Mouse (Mus musculus): ENCODE results near the gene Gak. TPM values are rescaled to one million over a fixed set of nuclear protein-coding genes. Genes with fewer than 3 reads are reported as not detected.
A peak's percentile ranks its signal among the peaks of the same experiment; 100 is the strongest.

Gene Gak
- polyA plus RNA-seq (2015; fragmentation: Nextera tagmentation; extraction: Ambion mirVana) = 46.5 and 49.0 TPM in 2 replicates

DNA sequence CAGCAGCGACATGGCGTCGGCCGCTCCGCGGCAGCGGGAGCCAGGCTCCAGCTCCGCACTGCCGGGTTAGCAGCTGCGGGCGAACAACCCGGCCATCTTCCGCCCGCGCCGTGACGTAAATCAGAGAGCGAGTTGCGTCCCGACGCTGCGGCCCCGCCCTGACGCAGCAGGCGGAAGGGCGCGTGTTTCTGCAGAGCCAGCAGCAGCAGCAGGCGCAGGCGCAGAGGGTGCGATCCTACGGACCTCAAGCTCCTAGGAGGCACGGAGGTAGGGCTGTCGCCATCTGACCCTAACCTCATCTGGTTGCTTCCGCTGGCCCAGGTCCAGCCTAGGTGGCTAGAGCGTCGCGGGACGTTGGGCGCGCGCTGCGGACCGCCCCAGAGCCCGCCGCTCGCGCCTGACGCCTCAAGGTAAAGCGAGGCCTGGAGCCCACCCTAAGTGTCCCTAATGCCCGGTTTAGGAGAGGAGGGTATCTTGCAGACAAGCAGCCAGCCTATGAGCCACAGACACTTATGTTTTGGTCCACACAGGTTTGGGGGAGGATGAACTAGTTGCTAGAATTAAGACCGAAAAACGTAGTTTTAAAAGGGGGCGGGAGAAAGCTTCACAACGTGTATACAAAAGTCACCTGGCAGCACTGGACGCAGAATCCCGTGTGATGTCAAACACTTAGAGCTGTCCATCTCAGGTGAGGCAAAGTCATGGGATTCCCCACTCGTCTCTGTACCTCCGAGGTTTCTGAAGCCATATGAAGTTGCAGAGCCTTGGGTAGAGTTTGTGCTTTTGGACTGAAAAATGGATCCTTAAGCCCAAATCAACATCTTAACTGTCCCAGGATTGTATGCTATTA lies at the start of gene Gak, which contains the start of gene Tmem175:
Gak (minus strand) TSS at position 122 of the 850 bp plus-strand sequence.
Tmem175 (plus strand) TSS at position 137 of the 850 bp plus-strand sequence.
- Histone ChIP-seq H3K9me3 (no peaks in the 10 kb centered on the region), H3K27ac (peak within 1 kb of the TSS; percentile 89), H3K27me3 (no peaks in the 10 kb centered on the region), H3K36me3 (no peaks in the 10 kb centered on the region), H3K4me3 (peak within 1 kb of the TSS; percentile 90), H3K9ac (peak within 1 kb of the TSS; percentile 95), H3K4me1 (peaks cover 23% of the 10 kb centered on the region), H3K4me2 (peak within 1 kb of the TSS; percentile 86)
- ATAC-seq (ENCODE audit: borderline replicate concordance, extremely low read depth, low FRiP score, low TSS enrichment) = peak; percentile 98
- under 1% methylated on average over 58 of the region's 58 CpGs for WGBS

DNA sequence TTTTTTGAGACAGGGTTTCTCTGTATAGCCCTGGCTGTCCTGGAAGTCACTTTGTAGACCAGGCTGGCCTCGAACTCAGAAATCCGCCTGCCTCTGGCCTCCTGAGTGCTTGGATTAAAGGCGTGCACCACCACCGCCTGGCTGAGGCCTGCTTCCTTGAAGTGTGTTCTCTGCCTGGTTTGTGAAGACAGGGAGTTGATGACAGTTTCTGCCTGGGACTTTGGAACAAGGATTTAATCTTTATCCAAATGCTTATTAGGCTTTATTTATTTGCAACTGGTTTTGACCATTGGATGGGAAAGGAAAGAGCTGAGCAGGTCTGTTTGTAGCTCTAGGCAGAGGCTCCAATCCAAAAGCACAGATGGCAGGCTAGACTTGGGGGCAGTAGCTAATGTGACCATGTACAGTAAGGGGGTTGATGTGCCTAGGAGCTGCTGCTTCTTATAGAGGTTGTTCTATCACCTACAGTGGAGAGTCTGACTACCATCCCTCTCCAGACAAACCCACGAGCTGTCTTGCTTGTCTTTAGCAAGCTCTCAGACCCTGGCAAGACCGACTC lies 48.8 kb upstream of the Gak start:
- Histone ChIP-seq H3K4me1 (peaks cover 15% of the 10 kb centered on the region), H3K4me3 (no peak overlapping the region), H3K9ac (no peak overlapping the region), H3K27ac (no peak overlapping the region), H3K36me3 (no peaks in the 10 kb centered on the region), H3K9me3 (no peaks in the 10 kb centered on the region), H3K4me2 (no peak overlapping the region), H3K27me3 (no peaks in the 10 kb centered on the region)
- no peak for ATAC-seq (ENCODE audit: borderline replicate concordance, extremely low read depth, low FRiP score, low TSS enrichment)
- 82% methylated on average over 6 of the region's 6 CpGs for WGBS

DNA sequence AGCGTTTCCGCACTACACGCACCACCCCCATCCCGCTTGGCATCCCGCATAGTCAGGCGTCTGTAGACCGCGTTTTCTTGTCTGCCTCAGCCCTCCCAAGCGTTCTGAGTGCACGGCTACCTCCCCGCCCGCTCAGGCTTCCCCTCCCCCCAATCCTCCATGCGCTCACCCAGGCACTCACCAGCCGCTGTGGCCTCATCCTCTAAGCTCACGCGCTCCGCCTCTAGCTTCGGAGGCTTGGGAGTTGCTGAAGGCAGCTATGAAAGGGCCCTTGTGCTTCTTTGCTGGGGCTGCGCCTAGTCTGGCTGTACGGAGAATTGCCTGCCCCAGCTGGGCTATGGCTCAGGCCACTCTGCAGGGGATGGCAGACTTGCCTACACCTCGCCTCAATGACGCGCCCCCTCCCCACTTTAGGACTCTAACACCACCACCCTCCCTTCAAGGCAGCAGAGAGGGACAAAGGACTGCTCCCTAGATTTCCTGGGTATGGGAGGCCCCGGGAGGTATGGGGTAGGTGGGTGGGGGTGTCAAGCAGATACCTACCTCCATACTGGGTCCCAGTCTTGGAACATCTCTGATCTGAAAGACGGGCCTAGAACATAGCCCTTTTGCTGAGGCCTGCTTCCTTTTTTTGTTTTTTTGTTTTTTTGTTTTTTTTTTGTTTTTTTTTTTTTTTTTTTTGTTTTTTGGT lies 48.2 kb upstream of the Gak start:
- peak; percentile 78 for ATAC-seq (ENCODE audit: borderline replicate concordance, extremely low read depth, low FRiP score, low TSS enrichment)
- Histone ChIP-seq H3K4me1 (peaks cover 15% of the 10 kb centered on the region), H3K27me3 (no peaks in the 10 kb centered on the region), H3K36me3 (no peaks in the 10 kb centered on the region), H3K9ac (peak overlapping the region; percentile 14), H3K27ac (peak overlapping the region; percentile 72), H3K9me3 (no peaks in the 10 kb centered on the region), H3K4me2 (peak overlapping the region; percentile 56), H3K4me3 (peak overlapping the region; percentile 33)
- WGBS = 3% methylated on average over 25 of the region's 25 CpGs

DNA sequence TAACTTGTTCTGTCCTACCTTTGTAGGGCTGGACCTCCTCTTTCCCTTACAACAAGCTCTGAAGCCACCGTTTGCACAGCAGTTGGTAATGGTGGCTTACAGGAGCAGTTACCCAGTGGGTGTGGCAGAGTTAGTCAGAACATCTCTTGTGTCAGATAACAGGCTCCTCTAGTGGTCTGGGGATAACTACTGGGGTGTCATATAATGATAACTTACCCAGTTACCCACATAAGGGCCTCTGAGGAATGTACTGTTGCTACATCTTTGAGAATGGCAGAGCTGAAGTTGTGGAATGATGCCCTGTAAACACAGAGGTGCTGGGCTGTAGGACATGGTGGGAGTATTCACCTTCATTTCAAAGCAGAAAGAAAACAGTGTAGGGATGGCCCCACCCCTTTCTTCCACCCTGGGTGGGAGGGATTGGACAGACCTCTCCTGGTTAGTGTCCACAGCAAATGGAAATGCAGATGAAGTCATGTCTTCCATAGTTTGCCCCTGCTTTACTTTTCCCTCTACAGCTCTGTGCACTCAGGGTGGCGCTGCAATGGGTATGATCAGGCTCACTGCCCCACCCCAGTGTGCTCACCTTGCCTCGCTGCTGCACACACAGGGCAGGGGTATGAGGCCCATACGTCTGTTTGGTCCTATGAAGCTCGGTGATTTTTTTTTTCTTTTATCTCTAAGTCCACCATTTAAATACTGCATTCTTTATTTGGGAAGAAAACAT lies 47.4 kb upstream of the Gak start:
- peaks cover 5% of the 10 kb centered on the region; the same call in 1 of the 2 replicates for H3K36me3 ChIP-seq
- peak overlapping the region; percentile 56 for H3K4me2 ChIP-seq
- peak overlapping the region; percentile 14; the same call in 1 of the 2 replicates for H3K9ac ChIP-seq
- peak overlapping the region; percentile 33 for H3K4me3 ChIP-seq
- ATAC-seq (ENCODE audit: borderline replicate concordance, extremely low read depth, low FRiP score, low TSS enrichment) = no peak; the same call in 1 of the 2 replicates
- H3K4me1 ChIP-seq = peaks cover 15% of the 10 kb centered on the region
- 17% methylated on average over 5 of the region's 5 CpGs for WGBS
- peak overlapping the region; percentile 72; the same call in 1 of the 2 replicates for H3K27ac ChIP-seq
- no peaks in the 10 kb centered on the region for H3K27me3 ChIP-seq
- no peaks in the 10 kb centered on the region for H3K9me3 ChIP-seq

DNA sequence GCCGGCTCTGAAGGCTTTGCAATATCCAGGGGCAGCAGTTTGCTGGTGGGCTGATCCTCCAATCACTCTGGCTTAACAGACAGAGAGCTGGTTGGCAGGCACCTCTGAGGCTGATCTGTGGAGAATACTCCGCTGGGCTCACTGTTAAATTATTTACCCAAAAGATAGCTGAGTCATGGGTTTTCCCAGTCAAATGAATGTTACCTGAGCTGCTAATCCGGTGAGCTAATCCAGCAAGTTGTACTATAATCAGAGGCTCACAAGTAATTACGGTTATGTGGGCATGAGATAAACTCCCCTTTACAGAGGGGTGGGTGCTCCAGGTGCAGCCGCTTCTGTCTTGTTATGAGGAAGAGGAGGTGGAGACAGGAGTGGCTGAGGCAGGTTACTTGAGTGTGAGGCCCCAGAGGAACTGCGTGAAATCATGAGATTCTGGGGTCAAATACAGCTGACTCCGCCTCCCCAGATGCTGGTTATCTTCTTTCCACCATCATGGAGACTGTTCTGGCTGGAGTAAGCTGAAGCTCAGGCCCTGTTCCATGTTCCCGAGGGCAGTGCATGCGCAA lies 45.8 kb upstream of the Gak start, which contains the start of gene Slc26a1:
Slc26a1 (minus strand) TSS at position 319 of the 566 bp plus-strand sequence.
- H3K27me3 ChIP-seq = no peaks in the 10 kb centered on the region
- 58% methylated on average over 9 of the region's 9 CpGs for WGBS
- H3K4me1 ChIP-seq = peaks cover 18% of the 10 kb centered on the region
- no peak within 1 kb of the TSS for H3K27ac ChIP-seq
- H3K4me2 ChIP-seq = no peak within 1 kb of the TSS
- H3K36me3 ChIP-seq = peaks cover 10% of the 10 kb centered on the region; the same call in 1 of the 2 replicates
- no peaks in the 10 kb centered on the region for H3K9me3 ChIP-seq
- no peak within 1 kb of the TSS for H3K4me3 ChIP-seq
- no peak for ATAC-seq (ENCODE audit: borderline replicate concordance, extremely low read depth, low FRiP score, low TSS enrichment)
- no peak within 1 kb of the TSS for H3K9ac ChIP-seq

DNA sequence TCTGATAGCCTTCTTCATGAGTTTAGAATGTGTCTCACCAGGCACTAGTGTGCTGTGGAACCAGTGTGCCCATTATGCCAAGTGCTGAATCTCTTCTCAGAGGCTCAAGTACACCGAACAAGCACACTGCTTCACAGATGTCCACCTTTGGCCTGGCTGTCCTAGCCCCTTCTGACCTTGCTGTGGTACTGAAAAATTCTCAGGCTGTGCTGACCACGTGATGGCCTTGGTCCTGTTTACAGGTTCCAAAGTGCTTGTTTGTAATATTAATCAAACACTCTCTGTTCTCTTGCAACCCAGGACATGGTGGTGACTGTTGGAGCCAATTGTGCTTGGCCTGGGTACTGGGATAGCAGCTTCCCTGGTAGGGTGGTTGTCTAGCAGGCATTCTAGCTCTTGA lies 45.1 kb upstream of the Gak start:
- Histone ChIP-seq H3K4me3 (no peak overlapping the region), H3K27me3 (no peaks in the 10 kb centered on the region), H3K36me3 (peaks cover 10% of the 10 kb centered on the region; the same call in 1 of the 2 replicates), H3K9ac (no peak overlapping the region), H3K9me3 (no peaks in the 10 kb centered on the region), H3K27ac (no peak overlapping the region), H3K4me2 (no peak overlapping the region), H3K4me1 (peaks cover 25% of the 10 kb centered on the region)
- ATAC-seq (ENCODE audit: borderline replicate concordance, extremely low read depth, low FRiP score, low TSS enrichment) = no peak
- WGBS = 67% methylated on average over 2 of the region's 2 CpGs

DNA sequence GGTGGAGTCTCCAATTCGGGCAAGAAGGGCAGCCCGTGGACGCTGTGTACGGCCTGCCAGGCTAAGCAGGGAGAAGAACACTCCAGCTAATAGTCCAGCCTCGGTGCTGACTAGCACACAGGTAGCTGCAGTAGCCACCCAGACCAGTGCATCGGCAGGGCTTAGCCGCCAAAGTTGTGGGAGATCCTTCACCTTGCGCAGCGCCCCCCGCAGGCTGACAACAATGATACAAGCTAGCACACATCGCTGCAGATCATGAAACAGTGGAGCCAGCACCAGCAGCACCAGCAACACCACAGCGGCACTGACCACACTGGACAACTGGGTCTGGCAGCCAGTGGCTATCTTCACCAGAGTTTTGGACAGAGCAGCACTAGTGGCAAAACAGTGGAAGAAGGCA lies 42.2 kb upstream of the Gak start:
- no peak for ATAC-seq (ENCODE audit: borderline replicate concordance, extremely low read depth, low FRiP score, low TSS enrichment)

DNA sequence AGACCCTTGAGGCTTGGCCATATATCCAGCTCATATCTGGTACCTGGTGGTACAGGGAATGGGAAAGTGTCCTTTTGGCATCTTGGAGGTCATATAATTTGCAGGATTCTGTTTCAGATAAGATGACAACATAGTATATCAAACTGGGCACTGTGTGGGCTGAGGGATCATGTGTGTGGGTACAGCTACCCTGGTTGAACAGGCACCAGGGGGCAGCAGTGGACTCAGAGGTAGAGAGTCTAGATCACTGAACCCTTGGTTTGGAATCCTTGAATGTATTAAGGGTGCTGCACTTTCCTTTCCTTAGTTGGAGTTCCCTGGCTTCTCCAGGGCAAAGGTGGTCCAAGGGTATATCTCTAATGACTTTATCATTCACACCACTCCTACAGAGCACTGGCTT lies 41.2 kb upstream of the Gak start:
- H3K9me3 ChIP-seq = no peaks in the 10 kb centered on the region
- H3K4me1 ChIP-seq = peaks cover 18% of the 10 kb centered on the region
- H3K9ac ChIP-seq = no peak overlapping the region
- ATAC-seq (ENCODE audit: borderline replicate concordance, extremely low read depth, low FRiP score, low TSS enrichment) = no peak
- H3K27ac ChIP-seq = no peak overlapping the region
- H3K27me3 ChIP-seq = no peaks in the 10 kb centered on the region
- H3K36me3 ChIP-seq = peaks cover 10% of the 10 kb centered on the region; the same call in 1 of the 2 replicates
- no peak overlapping the region for H3K4me3 ChIP-seq
- H3K4me2 ChIP-seq = no peak overlapping the region

More for the DNA sequence above, 42.2 kb upstream of the Gak start:
- Histone ChIP-seq H3K27ac (no peak overlapping the region), H3K4me1 (peaks cover 20% of the 10 kb centered on the region), H3K27me3 (no peaks in the 10 kb centered on the region), H3K4me2 (no peak overlapping the region), H3K4me3 (no peak overlapping the region), H3K9me3 (no peaks in the 10 kb centered on the region), H3K36me3 (peaks cover 10% of the 10 kb centered on the region; the same call in 1 of the 2 replicates), H3K9ac (no peak overlapping the region)
- 90% methylated on average over 12 of the region's 12 CpGs for WGBS

DNA sequence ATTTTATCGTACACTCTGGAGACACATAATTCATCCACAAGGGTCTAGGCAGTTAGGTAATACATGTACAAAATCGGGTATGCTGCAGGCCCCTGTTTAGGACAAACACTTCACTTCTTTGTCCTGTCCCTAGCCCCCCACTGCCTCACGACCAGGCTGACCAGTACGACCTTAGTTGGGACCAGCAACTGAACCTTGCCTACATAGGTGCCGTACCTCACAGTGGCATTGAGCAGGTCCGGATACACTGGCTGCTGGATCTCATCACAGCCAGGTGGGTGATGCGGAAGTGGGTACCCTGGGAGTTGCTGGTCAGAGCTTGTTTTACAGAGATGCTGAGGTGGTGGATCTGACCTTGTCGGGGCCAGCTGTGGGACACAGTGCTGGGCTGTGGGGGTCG lies 40.4 kb upstream of the Gak start:
- 67% methylated on average over 9 of the region's 9 CpGs for WGBS
- H3K4me1 ChIP-seq = peaks cover 18% of the 10 kb centered on the region
- peak; percentile 10; the same call in 1 of the 2 replicates for ATAC-seq (ENCODE audit: borderline replicate concordance, extremely low read depth, low FRiP score, low TSS enrichment)
- H3K9me3 ChIP-seq = no peaks in the 10 kb centered on the region
- H3K9ac ChIP-seq = no peak overlapping the region
- H3K4me3 ChIP-seq = peak overlapping the region; percentile 58; the same call in 1 of the 2 replicates
- no peak overlapping the region for H3K27ac ChIP-seq
- H3K4me2 ChIP-seq = peak overlapping the region; percentile 81
- H3K27me3 ChIP-seq = no peaks in the 10 kb centered on the region
- H3K36me3 ChIP-seq = peaks cover 10% of the 10 kb centered on the region; the same call in 1 of the 2 replicates

DNA sequence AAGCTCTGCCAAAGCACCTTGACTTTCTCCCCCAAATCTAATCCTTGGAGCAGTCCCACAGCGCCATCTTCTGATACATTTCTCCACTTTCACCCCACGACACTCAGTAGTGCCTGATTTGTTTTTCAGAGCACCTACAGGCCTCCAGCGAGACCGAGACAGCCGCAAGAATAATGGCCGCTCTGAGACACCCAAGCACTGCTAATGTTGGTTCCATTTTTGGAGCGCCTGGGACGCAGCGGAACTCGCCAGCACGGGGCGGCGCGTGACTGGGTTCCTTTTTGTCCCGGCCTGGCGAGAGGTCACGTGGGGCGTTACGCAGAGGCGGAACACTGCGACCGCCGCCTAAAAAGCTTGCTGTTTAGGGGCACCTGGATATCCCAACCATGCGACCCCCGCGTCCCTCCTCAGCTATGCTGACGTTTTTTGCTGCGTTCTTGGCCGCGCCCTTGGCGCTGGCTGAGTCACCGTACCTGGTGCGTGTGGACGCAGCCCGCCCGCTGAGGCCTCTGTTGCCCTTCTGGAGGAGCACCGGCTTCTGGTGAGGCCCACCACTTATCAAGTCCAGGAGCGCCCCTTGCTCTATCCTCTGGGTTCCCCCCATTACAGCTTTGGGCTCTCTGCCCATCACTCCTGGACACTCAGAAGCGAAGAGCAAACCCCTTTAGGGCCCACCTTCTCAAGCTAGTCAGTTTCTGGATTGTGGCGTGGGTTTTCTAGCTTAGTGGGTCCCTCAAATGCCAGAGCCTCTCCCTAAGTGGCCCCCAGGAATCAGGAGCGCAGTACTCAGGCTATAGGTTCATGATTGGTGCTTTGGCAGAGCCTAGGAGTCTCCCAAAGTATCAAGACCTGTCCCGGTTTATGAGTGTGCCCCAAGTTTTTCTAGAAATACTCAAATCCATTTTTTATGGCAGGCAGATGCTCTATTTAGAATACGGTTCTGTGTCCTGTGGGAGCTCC lies 39.7 kb upstream of the Gak start, which contains the start of gene Dgkq:
Dgkq (minus strand) TSS at position 696 of the 960 bp plus-strand sequence.
- WGBS = 4% methylated on average over 43 of the region's 43 CpGs
- Histone ChIP-seq H3K9ac (peak within 1 kb of the TSS; percentile 72), H3K4me2 (peak within 1 kb of the TSS; percentile 81), H3K4me1 (peaks cover 18% of the 10 kb centered on the region), H3K9me3 (no peaks in the 10 kb centered on the region), H3K36me3 (peaks cover 10% of the 10 kb centered on the region; the same call in 1 of the 2 replicates), H3K27me3 (no peaks in the 10 kb centered on the region), H3K4me3 (peak within 1 kb of the TSS; percentile 58), H3K27ac (peak within 1 kb of the TSS; percentile 82)
- ATAC-seq (ENCODE audit: borderline replicate concordance, extremely low read depth, low FRiP score, low TSS enrichment) = peak; percentile 81
